In genomic region chrX:134019005-134019404, GRCm38 (mm10) we compare ENCODE assay signal across 8 mouse cellular contexts. TPM values are rescaled to one million over a fixed set of nuclear protein-coding genes. Genes with fewer than 3 reads are reported as not detected.
DNase-seq lines count a peak whose midpoint lies in the region; ATAC-seq and TF ChIP-seq lines count a peak whose summit lies in the region.

No protein-coding gene starts in this region.

- WGBS in intestine, postnatal 0 days: 16% methylated on average over 9 of the region's 9 CpGs
- 16% methylated on average over 9 of the region's 9 CpGs for WGBS in midbrain, embryonic 15.5 days

- H3K9ac ChIP-seq in intestine, postnatal 0 days (ENCODE audit: low read depth, low read length): no peak overlapping the region
- H3K9ac ChIP-seq in midbrain, embryonic 15.5 days: no peak overlapping the region

- no peaks in the 10 kb centered on the region for H3K4me1 ChIP-seq in intestine, postnatal 0 days (replicated peaks; ENCODE audit: control insufficient read depth, insufficient read depth, low read length)
- no peaks in the 10 kb centered on the region for H3K4me1 ChIP-seq in midbrain, embryonic 15.5 days

- H3K36me3 ChIP-seq in intestine, postnatal 0 days (ENCODE audit: control insufficient read depth, insufficient read depth): no peaks in the 10 kb centered on the region
- H3K36me3 ChIP-seq in midbrain, embryonic 15.5 days (replicated peaks): no peaks in the 10 kb centered on the region

- no peaks in the 10 kb centered on the region for H3K27me3 ChIP-seq in intestine, postnatal 0 days (replicated peaks; ENCODE audit: control insufficient read depth, insufficient read depth, low read length)
- no peaks in the 10 kb centered on the region for H3K27me3 ChIP-seq in midbrain, embryonic 15.5 days (replicated peaks)

- no peak overlapping the region for H3K27ac ChIP-seq in intestine, postnatal 0 days (ENCODE audit: low read depth, low read length)
- no peak overlapping the region for H3K27ac ChIP-seq in midbrain, embryonic 15.5 days

- DNase-seq in urinary bladder, postnatal 14 days (ENCODE audit: low spot score): peak; percentile 61
- DNase-seq in urinary bladder, adult 2 months (ENCODE audit: low spot score): no peak
- DNase-seq in cerebellum, postnatal 4 days (ENCODE audit: low spot score in 2 of 2): peak; percentile 25 to 69
- DNase-seq in gastrocnemius, postnatal 14 days: peak; percentile 45
- peak; percentile 12 to 60 for DNase-seq in left cerebral cortex, postnatal 36 days (ENCODE audit: low spot score in 2 of 2)
- peak; percentile 12 to 57 for DNase-seq in spleen, postnatal 10 days (ENCODE audit: low spot score in 2 of 2)

- no peaks in the 10 kb centered on the region for H3K9me3 ChIP-seq in intestine, postnatal 0 days (ENCODE audit: control insufficient read depth)
- H3K9me3 ChIP-seq in midbrain, embryonic 15.5 days: no peaks in the 10 kb centered on the region

- ATAC-seq in intestine, postnatal 0 days: no peak
- ATAC-seq in midbrain, embryonic 15.5 days (replicated peaks): peak; percentile 87

- TF ChIP-seq CTCF in intestine, postnatal 0 days (IDR thresholded peaks at IDR 0.05; ENCODE audit: low read depth): peak; percentile 92

- intact Hi-C loops in gastrocnemius, postnatal 14 days (cut with DNase I; ENCODE audit: low total_unique reads): loop anchor here (5.0 kb wide), 1 partner anchor 72 kb away; no protein-coding TSS in a partner anchor
- intact Hi-C loops in left cerebral cortex, postnatal 36 days (cut with DNase I): loop anchor here (2.0 kb wide), 1 partner anchor 88 kb away; no protein-coding TSS in a partner anchor

- no peak overlapping the region for H3K4me3 ChIP-seq in intestine, postnatal 0 days (ENCODE audit: low read depth, low read length)
- no peak overlapping the region for H3K4me3 ChIP-seq in midbrain, embryonic 15.5 days

- no peak overlapping the region for H3K4me2 ChIP-seq in intestine, postnatal 0 days (replicated peaks; ENCODE audit: low read depth)
- H3K4me2 ChIP-seq in midbrain, embryonic 15.5 days: no peak overlapping the region

RNA-seq across cellular contexts. Expression of gene Sytl4, which starts 37.4 kb away (rescaled TPM):
- 6.8 and 6.9 TPM in 2 replicates for polyA plus RNA-seq in urinary bladder, adult 2 months (2012; rRNA removed)
- total RNA-seq in gastrocnemius, postnatal 14 days (2021): 1 to 10 TPM in 1 of 2 experiments, under 1 TPM in 1; 0.95 to 1.1 TPM
- polyA plus RNA-seq in intestine, postnatal 0 days (2015; fragmentation: Nextera tagmentation; extraction: Ambion mirVana): 0.68 and 0.83 TPM in 2 replicates
- total RNA-seq in left cerebral cortex, postnatal 36 days (2021): under 1 TPM; 0.27 to 0.54 TPM
- 0.74 and 0.75 TPM in 2 replicates for polyA plus RNA-seq in midbrain, embryonic 15.5 days (2015; fragmentation: Nextera tagmentation; extraction: Ambion mirVana)

RNA-seq across cellular contexts. Expression of gene Cstf2, which starts 40.0 kb away (rescaled TPM):
- polyA plus RNA-seq in urinary bladder, adult 2 months (2012; rRNA removed): 11.5 and 13.0 TPM in 2 replicates
- 10 to 100 TPM; 11.3 to 12.6 TPM for total RNA-seq in gastrocnemius, postnatal 14 days (2021)
- polyA plus RNA-seq in intestine, postnatal 0 days (2015; fragmentation: Nextera tagmentation; extraction: Ambion mirVana): 11.3 and 11.6 TPM in 2 replicates
- total RNA-seq in left cerebral cortex, postnatal 36 days (2021): 100 to 1,000 TPM; 110 to 135 TPM
- 64.5 and 70.5 TPM in 2 replicates for polyA plus RNA-seq in midbrain, embryonic 15.5 days (2015; fragmentation: Nextera tagmentation; extraction: Ambion mirVana)
